Mouse (Mus musculus) lung, adult 2 months (tissue): ENCODE data around the gene Arrb2.

Experiments
- CTCF ChIP-seq: fragments of 200-500 bp; IDR thresholded peaks from 2 replicates; pipeline ENCODE4 v1.5.1; 2011; ENCODE audit warnings: mild to moderate bottlenecking, low read length, control low read depth; ENCODE audit not compliant: insufficient read depth
- POLR2A ChIP-seq: fragments of 200-500 bp; IDR thresholded peaks from 2 replicates; pipeline ENCODE4 v1.6.1; 2011; ENCODE audit warnings: low read depth, mild to moderate bottlenecking, control low read depth, low read length, borderline replicate concordance; ENCODE audit errors: extremely low read depth

- TF ChIP-seq CTCF (no peak), POLR2A (no peak)
Observed at GRCm38 (mm10) chr11:70387436-70387835, 45.0 kb upstream of the Arrb2 start.
